Mouse (Mus musculus): ENCODE measurements around the gene Basp1. TPM values are rescaled to one million over a fixed set of nuclear protein-coding genes. Genes with fewer than 3 reads are reported as not detected.
A peak's percentile ranks its signal among the peaks of the same experiment; 100 is the strongest.
"Not testable (repeated sequence)": the region's sequence is repeated elsewhere in the genome, so short reads cannot be mapped to it uniquely, and the experiment has no call there.

Basp1 gene
- polyA plus RNA-seq (2015; fragmentation: Nextera tagmentation; extraction: Ambion mirVana), result 311 and 351 TPM in 2 replicates

- Histone ChIP-seq H3K4me1 (replicated peaks) (peaks cover 54% of the 10 kb centered on the region), H3K9me3 (no peaks in the 10 kb centered on the region), H3K9ac (peak within 1 kb of the TSS; percentile 100), H3K36me3 (peaks cover 8% of the 10 kb centered on the region; the same call in 1 of the 2 replicates), H3K27ac (replicated peaks) (peak within 1 kb of the TSS; percentile 100), H3K4me2 (peak within 1 kb of the TSS; percentile 72), H3K27me3 (no peaks in the 10 kb centered on the region), H3K4me3 (peak within 1 kb of the TSS; percentile 100)
- ATAC-seq (ENCODE audit: low read depth), result peak; percentile 48
- 1% methylated on average over 43 of the region's 60 CpGs for WGBS
Observed at GRCm38 (mm10) chr15:25413378-25413901, at the start of gene Basp1. Basp1 (minus strand) TSS chr15:25413764.

- not testable (repeated sequence) for H3K9me3 ChIP-seq; H3K4me3 ChIP-seq; H3K4me1 ChIP-seq (replicated peaks); H3K9ac ChIP-seq; H3K4me2 ChIP-seq; H3K27me3 ChIP-seq; ATAC-seq (ENCODE audit: low read depth); H3K27ac ChIP-seq (replicated peaks); H3K36me3 ChIP-seq
Observed at GRCm38 (mm10) chr15:25463076-25463475, 49.5 kb upstream of the Basp1 start.

GRCm38 (mm10) chr15:25462056-25462762 lies 48.6 kb upstream of the Basp1 start:
- Histone ChIP-seq H3K9me3 (no peaks in the 10 kb centered on the region), H3K27ac (replicated peaks) (no peak overlapping the region), H3K4me2 (no peak overlapping the region), H3K4me3 (no peak overlapping the region), H3K9ac (no peak overlapping the region), H3K36me3 (no peaks in the 10 kb centered on the region), H3K27me3 (no peaks in the 10 kb centered on the region), H3K4me1 (replicated peaks) (no peaks in the 10 kb centered on the region)
- 72% methylated on average over 6 of the region's 6 CpGs for WGBS
- ATAC-seq (ENCODE audit: low read depth), result no peak; the same call in 1 of the 2 replicates

GRCm38 (mm10) chr15:25459901-25460300 lies 46.3 kb upstream of the Basp1 start:
- no peak for ATAC-seq (ENCODE audit: low read depth)
- no peaks in the 10 kb centered on the region for H3K4me1 ChIP-seq (replicated peaks)
- WGBS, result 68% methylated on average over 7 of the region's 7 CpGs

GRCm38 (mm10) chr15:25457421-25457820 lies 43.9 kb upstream of the Basp1 start:
- 73% methylated on average over 2 of the region's 2 CpGs for WGBS
- no peak for ATAC-seq (ENCODE audit: low read depth)
- Histone ChIP-seq H3K27ac (replicated peaks) (no peak overlapping the region), H3K9ac (no peak overlapping the region), H3K4me2 (no peak overlapping the region), H3K27me3 (no peaks in the 10 kb centered on the region), H3K4me1 (replicated peaks) (no peaks in the 10 kb centered on the region), H3K9me3 (no peaks in the 10 kb centered on the region), H3K4me3 (no peak overlapping the region), H3K36me3 (no peaks in the 10 kb centered on the region)

More at GRCm38 (mm10) chr15:25459901-25460300, 46.3 kb upstream of the Basp1 start:
- Histone ChIP-seq H3K9me3 (no peaks in the 10 kb centered on the region), H3K4me2 (no peak overlapping the region), H3K27me3 (no peaks in the 10 kb centered on the region), H3K27ac (replicated peaks) (no peak overlapping the region), H3K9ac (no peak overlapping the region), H3K4me3 (no peak overlapping the region), H3K36me3 (no peaks in the 10 kb centered on the region)

GRCm38 (mm10) chr15:25453538-25453937 lies 40.0 kb upstream of the Basp1 start:
- H3K36me3 ChIP-seq, result no peaks in the 10 kb centered on the region
- H3K27me3 ChIP-seq, result no peaks in the 10 kb centered on the region
- ATAC-seq (ENCODE audit: low read depth), result no peak
- no peak overlapping the region for H3K4me2 ChIP-seq
- no peak overlapping the region for H3K9ac ChIP-seq
- H3K27ac ChIP-seq (replicated peaks), result no peak overlapping the region
- H3K4me1 ChIP-seq (replicated peaks), result no peaks in the 10 kb centered on the region
- H3K9me3 ChIP-seq, result no peaks in the 10 kb centered on the region
- 77% methylated on average over 3 of the region's 3 CpGs for WGBS
- no peak overlapping the region for H3K4me3 ChIP-seq

- peaks cover 13% of the 10 kb centered on the region for H3K4me1 ChIP-seq (replicated peaks)
- 38% methylated on average over 1 of the region's 1 CpGs for WGBS
- no peak for ATAC-seq (ENCODE audit: low read depth)
- H3K9me3 ChIP-seq, result no peaks in the 10 kb centered on the region
- no peak overlapping the region for H3K9ac ChIP-seq
- H3K4me3 ChIP-seq, result no peak overlapping the region
- 0 out of 2 replicates have a peak, but pooled peaks cover 5% of the 10 kb centered on the region for H3K27me3 ChIP-seq
- no peak overlapping the region for H3K27ac ChIP-seq (replicated peaks)
- no peak overlapping the region for H3K4me2 ChIP-seq
- no peaks in the 10 kb centered on the region for H3K36me3 ChIP-seq
Observed at GRCm38 (mm10) chr15:25449348-25449747, 35.8 kb upstream of the Basp1 start.

- no peak for ATAC-seq (ENCODE audit: low read depth)
- Histone ChIP-seq H3K4me3 (no peak overlapping the region), H3K4me2 (no peak overlapping the region), H3K9me3 (no peaks in the 10 kb centered on the region), H3K9ac (no peak overlapping the region), H3K36me3 (no peaks in the 10 kb centered on the region), H3K27me3 (0 out of 2 replicates have a peak, but pooled peaks cover 5% of the 10 kb centered on the region), H3K4me1 (replicated peaks) (peaks cover 13% of the 10 kb centered on the region), H3K27ac (replicated peaks) (no peak overlapping the region)
- WGBS, result 83% methylated on average over 4 of the region's 4 CpGs
Observed at GRCm38 (mm10) chr15:25448703-25449340, 35.3 kb upstream of the Basp1 start.

- H3K9me3 ChIP-seq, result no peaks in the 10 kb centered on the region
- 0 out of 2 replicates have a peak, but pooled peaks cover 5% of the 10 kb centered on the region for H3K27me3 ChIP-seq
- H3K4me1 ChIP-seq (replicated peaks), result peaks cover 22% of the 10 kb centered on the region
- no peak overlapping the region for H3K27ac ChIP-seq (replicated peaks)
- ATAC-seq (ENCODE audit: low read depth), result no peak
- 60% methylated on average over 6 of the region's 6 CpGs for WGBS
- H3K4me3 ChIP-seq, result no peak overlapping the region
- no peak overlapping the region for H3K4me2 ChIP-seq
- no peaks in the 10 kb centered on the region for H3K36me3 ChIP-seq
- no peak overlapping the region for H3K9ac ChIP-seq
Observed at GRCm38 (mm10) chr15:25447136-25447535, 33.6 kb upstream of the Basp1 start.

GRCm38 (mm10) chr15:25446155-25446487 lies 32.6 kb upstream of the Basp1 start:
- 33% methylated on average over 8 of the region's 8 CpGs for WGBS
- no peak for ATAC-seq (ENCODE audit: low read depth)
- H3K9me3 ChIP-seq, result no peaks in the 10 kb centered on the region
- no peak overlapping the region for H3K27ac ChIP-seq (replicated peaks)
- no peak overlapping the region for H3K4me3 ChIP-seq
- H3K4me2 ChIP-seq, result peak overlapping the region; percentile 37
- H3K36me3 ChIP-seq, result no peaks in the 10 kb centered on the region
- H3K9ac ChIP-seq, result no peak overlapping the region
- peaks cover 30% of the 10 kb centered on the region for H3K4me1 ChIP-seq (replicated peaks)
- H3K27me3 ChIP-seq, result 0 out of 2 replicates have a peak, but pooled peaks cover 5% of the 10 kb centered on the region

GRCm38 (mm10) chr15:25445361-25446154 lies 32.0 kb upstream of the Basp1 start:
- Histone ChIP-seq H3K27ac (replicated peaks) (no peak overlapping the region), H3K4me1 (replicated peaks) (peaks cover 31% of the 10 kb centered on the region), H3K9ac (no peak overlapping the region), H3K27me3 (0 out of 2 replicates have a peak, but pooled peaks cover 5% of the 10 kb centered on the region), H3K4me2 (peak overlapping the region; percentile 37), H3K4me3 (no peak overlapping the region), H3K36me3 (no peaks in the 10 kb centered on the region), H3K9me3 (no peaks in the 10 kb centered on the region)
- 17% methylated on average over 17 of the region's 17 CpGs for WGBS
- peak; percentile 54; the same call in 1 of the 2 replicates for ATAC-seq (ENCODE audit: low read depth)

- no peak for ATAC-seq (ENCODE audit: low read depth)
- Histone ChIP-seq H3K4me3 (no peak overlapping the region), H3K9ac (no peak overlapping the region), H3K27me3 (0 out of 2 replicates have a peak, but pooled peaks cover 5% of the 10 kb centered on the region), H3K36me3 (no peaks in the 10 kb centered on the region), H3K27ac (replicated peaks) (no peak overlapping the region), H3K4me1 (replicated peaks) (peaks cover 31% of the 10 kb centered on the region), H3K4me2 (no peak overlapping the region), H3K9me3 (no peaks in the 10 kb centered on the region)
- WGBS, result 80% methylated on average over 10 of the region's 10 CpGs
Observed at GRCm38 (mm10) chr15:25444208-25444607, 30.6 kb upstream of the Basp1 start.
